Mouse (Mus musculus) neural tube, embryonic 13.5 days (tissue): ENCODE data around the gene Emc8. TPM values are rescaled to one million over a fixed set of nuclear protein-coding genes. Genes with fewer than 3 reads are reported as not detected.
"Not testable (repeated sequence)": the region's sequence is repeated elsewhere in the genome, so short reads cannot be mapped to it uniquely, and the experiment has no call there.

Experiments used
- ATAC-seq: fragments of 200-750 bp; cut with Nextera tagmentation; 2 replicates; pipeline ENCODE4 v1.8.0; 2017; ENCODE audit warnings: low read depth, mild to moderate bottlenecking, moderate TSS enrichment, moderate library complexity
- H3K27ac ChIP-seq: fragments of 300-500 bp; sonication (generic); replicated peaks from 2 replicates; pipeline ENCODE4 v1.5.1; 2015; ENCODE audit warnings: moderate library complexity, mild to moderate bottlenecking, inconsistent platforms
- H3K27me3 ChIP-seq: fragments of 300-500 bp; sonication (generic); 2 replicates; pipeline ENCODE4 v1.6.1; 2015; ENCODE audit warnings: mild to moderate bottlenecking, inconsistent platforms
- H3K36me3 ChIP-seq: fragments of 300-500 bp; sonication (generic); 2 replicates; pipeline ENCODE4 v1.6.1; 2015; ENCODE audit warnings: mild to moderate bottlenecking, inconsistent platforms
- H3K4me1 ChIP-seq: fragments of 300-500 bp; sonication (generic); replicated peaks from 2 replicates; pipeline ENCODE4 v1.6.1; 2015; ENCODE audit warnings: inconsistent platforms
- H3K4me2 ChIP-seq: fragments of 300-500 bp; sonication (generic); 2 replicates; pipeline ENCODE4 v1.6.1; 2015; ENCODE audit warnings: inconsistent platforms, mild to moderate bottlenecking, moderate library complexity
- H3K4me3 ChIP-seq: fragments of 300-500 bp; sonication (generic); 2 replicates; pipeline ENCODE4 v1.5.1; 2015; ENCODE audit warnings: mild to moderate bottlenecking, inconsistent platforms
- H3K9ac ChIP-seq: fragments of 300-500 bp; sonication (generic); 2 replicates; pipeline ENCODE4 v1.6.1; 2015; ENCODE audit warnings: moderate library complexity, mild to moderate bottlenecking, inconsistent platforms
- H3K9me3 ChIP-seq: fragments of 300-500 bp; sonication (generic); 2 replicates; pipeline ENCODE4 v1.6.1; 2016; ENCODE audit warnings: inconsistent platforms
- WGBS: fragments of 180-500 bp; shearing (Covaris S2); methylation state at CpG from one replicate; pipeline ENCODE4 v1.1.7; 2015; 5-methylcytosine and 5-hydroxymethylcytosine counted together
- polyA plus RNA-seq: library from polyadenylated mRNA; unstranded; fragments of >200 nt; fragmentation: Nextera tagmentation; extraction: Ambion mirVana; gene quantifications from 2 replicates; pipeline ENCODE4 v1.2.1, GENCODE M21; 2015

The Emc8 gene
- polyA plus RNA-seq, 1 experiment from 2014 or later: 149 TPM

DNA sequence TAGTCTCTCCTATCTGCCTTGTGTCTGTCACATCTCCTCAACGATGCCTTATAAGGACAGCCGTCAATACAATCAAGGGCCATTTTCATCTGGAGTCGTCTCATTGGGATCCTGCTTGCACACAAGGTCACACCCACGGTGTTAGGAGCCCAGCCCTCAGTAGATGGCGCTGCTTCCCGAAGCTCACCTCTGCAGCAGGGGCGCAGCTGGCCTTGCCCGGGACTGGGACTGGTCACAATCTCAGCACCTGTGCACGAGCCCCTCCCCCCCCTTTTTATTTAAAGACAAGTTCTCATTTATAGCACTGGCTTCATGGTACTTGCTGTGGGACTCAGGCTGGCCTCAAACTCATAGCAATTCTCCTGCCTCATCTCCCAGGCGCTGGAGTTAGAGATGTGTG lies 15.2 kb upstream of the Emc8 start:
- Histone ChIP-seq H3K9ac (no peak overlapping the region), H3K4me1 (0 out of 2 replicates have a peak, but pooled peaks cover 4% of the 10 kb centered on the region), H3K36me3 (no peaks in the 10 kb centered on the region), H3K4me3 (no peak overlapping the region), H3K27ac (no peak overlapping the region), H3K4me2 (no peak overlapping the region), H3K9me3 (no peaks in the 10 kb centered on the region), H3K27me3 (no peaks in the 10 kb centered on the region)
- 17% methylated on average over 10 of the region's 10 CpGs for WGBS
- no peak for ATAC-seq

DNA sequence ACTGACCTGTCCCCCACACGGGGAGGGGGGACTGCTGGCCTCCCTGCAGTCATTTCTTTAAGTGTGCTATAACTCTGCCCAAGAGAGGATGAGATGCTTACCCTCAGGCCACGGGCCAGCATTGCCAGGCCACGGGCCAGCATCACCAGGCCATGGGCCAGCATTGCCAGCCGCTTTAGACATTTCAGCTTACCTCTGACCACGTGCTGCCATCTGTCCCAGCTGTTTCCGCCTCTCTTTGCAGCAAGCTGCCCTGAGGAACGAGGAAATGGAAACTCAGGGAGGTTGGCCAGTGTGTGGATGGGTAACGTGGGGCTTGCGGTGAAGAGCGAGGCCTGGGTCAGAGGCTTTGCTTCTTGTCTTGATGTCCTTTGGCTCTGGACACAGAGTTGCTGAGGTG lies 12.7 kb upstream of the Emc8 start:
- no peak for ATAC-seq
- H3K9me3 ChIP-seq: no peaks in the 10 kb centered on the region
- 0 out of 2 replicates have a peak, but pooled peaks cover 4% of the 10 kb centered on the region for H3K4me1 ChIP-seq
- H3K9ac ChIP-seq: no peak overlapping the region
- no peak overlapping the region for H3K27ac ChIP-seq
- WGBS: 85% methylated on average over 10 of the region's 10 CpGs
- no peak overlapping the region for H3K4me3 ChIP-seq
- H3K36me3 ChIP-seq: no peaks in the 10 kb centered on the region; the same call in 1 of the 2 replicates
- no peak overlapping the region for H3K4me2 ChIP-seq
- H3K27me3 ChIP-seq: no peaks in the 10 kb centered on the region

GRCm38 (mm10) chr8:120680405-120680804 lies 12.0 kb upstream of the Emc8 start:
- H3K36me3 ChIP-seq, H3K9ac ChIP-seq, H3K4me3 ChIP-seq, ATAC-seq, H3K9me3 ChIP-seq, H3K27me3 ChIP-seq, H3K27ac ChIP-seq, H3K4me2 ChIP-seq, H3K4me1 ChIP-seq: not testable (repeated sequence)
- WGBS: 62% methylated on average over 7 of the region's 7 CpGs

GRCm38 (mm10) chr8:120679629-120680387 lies 11.4 kb upstream of the Emc8 start:
- no peak overlapping the region for H3K4me3 ChIP-seq
- H3K27me3 ChIP-seq: no peaks in the 10 kb centered on the region
- H3K4me1 ChIP-seq: 0 out of 2 replicates have a peak, but pooled peaks cover 4% of the 10 kb centered on the region
- no peak for ATAC-seq
- no peak overlapping the region for H3K4me2 ChIP-seq
- WGBS: 72% methylated on average over 11 of the region's 11 CpGs
- no peak overlapping the region for H3K27ac ChIP-seq
- no peaks in the 10 kb centered on the region for H3K9me3 ChIP-seq
- no peaks in the 10 kb centered on the region; the same call in 1 of the 2 replicates for H3K36me3 ChIP-seq
- no peak overlapping the region for H3K9ac ChIP-seq

DNA sequence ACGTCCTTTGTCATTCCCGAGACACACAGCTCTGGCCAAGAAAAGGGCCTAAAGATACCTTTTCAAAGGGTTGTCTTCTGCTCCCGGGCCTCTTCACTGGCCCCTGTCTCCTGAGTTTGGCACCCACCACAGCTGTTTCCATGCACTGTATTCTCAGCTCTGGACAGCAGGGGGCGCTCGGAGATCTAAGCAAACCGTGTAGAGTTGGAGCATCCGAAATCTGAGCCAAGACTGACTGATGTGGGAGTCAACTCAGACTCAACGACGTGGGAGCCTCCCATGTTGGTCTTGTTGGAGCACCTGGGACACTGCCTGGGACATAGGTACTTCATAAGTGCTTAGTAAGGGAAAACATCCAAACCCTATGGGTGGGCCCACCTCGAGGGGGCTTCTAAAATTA lies 10.1 kb upstream of the Emc8 start:
- H3K27ac ChIP-seq: no peak overlapping the region
- H3K9me3 ChIP-seq: no peaks in the 10 kb centered on the region
- ATAC-seq: 0 out of 2 replicates have a peak, but pooled peaks have one; percentile 44
- peaks cover 9% of the 10 kb centered on the region for H3K36me3 ChIP-seq
- no peak overlapping the region for H3K9ac ChIP-seq
- no peak overlapping the region for H3K4me3 ChIP-seq
- WGBS: 15% methylated on average over 10 of the region's 10 CpGs
- H3K4me1 ChIP-seq: 0 out of 2 replicates have a peak, but pooled peaks cover 1% of the 10 kb centered on the region
- no peak overlapping the region for H3K4me2 ChIP-seq
- H3K27me3 ChIP-seq: no peaks in the 10 kb centered on the region

DNA sequence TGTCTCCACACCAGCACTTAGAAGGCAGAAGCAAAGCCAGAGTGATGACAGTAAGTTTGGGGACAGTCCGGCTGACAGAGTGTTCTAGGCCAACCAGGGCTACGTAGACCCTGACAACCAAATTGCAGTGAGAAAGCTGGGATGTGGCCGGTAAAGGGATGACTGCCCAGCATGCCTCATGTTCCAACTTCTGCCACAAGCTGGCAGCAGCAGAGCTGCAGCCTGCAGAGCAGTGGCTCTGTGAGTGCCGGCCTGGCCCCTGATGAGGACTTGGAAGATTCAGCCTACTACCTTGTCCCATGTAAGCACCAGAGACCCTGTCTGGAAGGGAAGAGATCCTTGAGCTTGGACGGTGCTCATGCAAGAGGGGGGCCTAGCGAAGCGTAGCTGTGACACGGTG lies 7.3 kb upstream of the Emc8 start:
- Histone ChIP-seq H3K4me2 (no peak overlapping the region), H3K36me3 (peaks cover 35% of the 10 kb centered on the region), H3K27ac (no peak overlapping the region), H3K9me3 (no peaks in the 10 kb centered on the region), H3K4me3 (no peak overlapping the region), H3K27me3 (no peaks in the 10 kb centered on the region), H3K9ac (no peak overlapping the region), H3K4me1 (peaks cover 12% of the 10 kb centered on the region; the same call in 1 of the 2 replicates)
- ATAC-seq: no peak
- 73% methylated on average over 8 of the region's 8 CpGs for WGBS

- Histone ChIP-seq H3K9ac (no peak overlapping the region), H3K9me3 (no peaks in the 10 kb centered on the region), H3K27ac (no peak overlapping the region), H3K4me2 (no peak overlapping the region), H3K36me3 (peaks cover 46% of the 10 kb centered on the region), H3K4me3 (no peak overlapping the region), H3K4me1 (peaks cover 33% of the 10 kb centered on the region), H3K27me3 (no peaks in the 10 kb centered on the region)
- no peak for ATAC-seq
- WGBS: 89% methylated on average over 7 of the region's 7 CpGs
These were observed 4.9 kb upstream of the Emc8 start for GRCm38 (mm10) chr8:120673298-120673697.

- Histone ChIP-seq H3K27ac (no peak overlapping the region), H3K9me3 (no peaks in the 10 kb centered on the region), H3K36me3 (peaks cover 46% of the 10 kb centered on the region), H3K4me2 (no peak overlapping the region), H3K4me3 (no peak overlapping the region), H3K9ac (no peak overlapping the region), H3K27me3 (no peaks in the 10 kb centered on the region), H3K4me1 (peaks cover 33% of the 10 kb centered on the region)
- no peak for ATAC-seq
- WGBS: 93% methylated on average over 16 of the region's 16 CpGs
These were observed 4.4 kb upstream of the Emc8 start for GRCm38 (mm10) chr8:120672626-120673229.

- Histone ChIP-seq H3K27me3 (no peaks in the 10 kb centered on the region), H3K36me3 (peaks cover 46% of the 10 kb centered on the region), H3K9me3 (no peaks in the 10 kb centered on the region), H3K4me2 (no peak overlapping the region), H3K4me1 (peaks cover 38% of the 10 kb centered on the region), H3K27ac (no peak overlapping the region), H3K9ac (no peak overlapping the region), H3K4me3 (no peak overlapping the region)
- WGBS: 44% methylated on average over 6 of the region's 6 CpGs
- ATAC-seq: no peak
These were observed 3.4 kb upstream of the Emc8 start for GRCm38 (mm10) chr8:120671775-120672174.

- Histone ChIP-seq H3K4me3 (peak within 1 kb of the TSS; percentile 95), H3K27ac (peak within 1 kb of the TSS; percentile 89), H3K27me3 (no peaks in the 10 kb centered on the region), H3K9ac (peak within 1 kb of the TSS; percentile 88), H3K9me3 (no peaks in the 10 kb centered on the region), H3K4me2 (peak within 1 kb of the TSS; percentile 93), H3K36me3 (peaks cover 31% of the 10 kb centered on the region), H3K4me1 (peaks cover 69% of the 10 kb centered on the region)
- whole genome bisulfite sequencing: under 1% methylated on average over 105 of the region's 105 CpGs
- ATAC-seq: peak; percentile 91
These were observed 606 bp downstream of the Emc8 start, which contains the start of the genes Gm27021 and Cox4i1 for GRCm38 (mm10) chr8:120667561-120668373. Gene Gm27021 (minus strand): TSS chr8:120668079. Gene Cox4i1 (plus strand): TSS chr8:120668222.

- Histone ChIP-seq H3K9me3 (no peaks in the 10 kb centered on the region), H3K36me3 (peaks cover 23% of the 10 kb centered on the region), H3K27ac (0 out of 2 replicates have a peak overlapping the region, but pooled peaks have one; percentile 89), H3K27me3 (no peaks in the 10 kb centered on the region), H3K4me1 (peaks cover 69% of the 10 kb centered on the region), H3K4me2 (peak overlapping the region; percentile 93), H3K9ac (peak overlapping the region; percentile 88), H3K4me3 (peak overlapping the region; percentile 95)
- no peak for ATAC-seq
- 2% methylated on average over 17 of the region's 17 CpGs for WGBS
These were observed 1.4 kb downstream of the Emc8 start for GRCm38 (mm10) chr8:120666807-120667470.
